Mouse (Mus musculus) testis, postnatal 10 days (tissue): ENCODE data around the gene Gimap8.
"Not testable (repeated sequence)": the region's sequence is repeated elsewhere in the genome, so short reads cannot be mapped to it uniquely, and the experiment has no call there.

Experiments
- DNase-seq: peaks from one replicate; pipeline ENCODE4 v3.0.0; 2021; ENCODE audit warnings: low spot score

Gene Gimap8

DNA sequence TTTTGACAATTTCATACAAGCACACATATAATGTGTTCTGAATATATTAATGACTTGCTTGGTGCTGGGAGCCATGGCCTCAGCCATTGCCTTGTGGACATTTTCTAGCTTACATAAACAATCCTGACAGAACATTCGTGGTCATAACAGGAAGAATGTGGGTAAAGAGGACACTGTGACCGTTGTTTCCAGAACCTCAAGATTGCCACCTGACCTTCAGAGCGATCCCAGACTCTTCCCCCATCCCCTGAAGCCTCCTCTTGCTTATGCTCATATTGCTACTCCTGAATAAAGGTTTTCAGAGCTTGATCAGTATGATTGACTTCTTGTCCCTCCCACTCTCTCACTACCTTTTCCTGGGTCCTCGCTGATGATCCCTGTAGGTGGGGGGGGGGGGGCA, 31.4 kb downstream of the Gimap8 start:
- DNase-seq = no peak

DNA sequence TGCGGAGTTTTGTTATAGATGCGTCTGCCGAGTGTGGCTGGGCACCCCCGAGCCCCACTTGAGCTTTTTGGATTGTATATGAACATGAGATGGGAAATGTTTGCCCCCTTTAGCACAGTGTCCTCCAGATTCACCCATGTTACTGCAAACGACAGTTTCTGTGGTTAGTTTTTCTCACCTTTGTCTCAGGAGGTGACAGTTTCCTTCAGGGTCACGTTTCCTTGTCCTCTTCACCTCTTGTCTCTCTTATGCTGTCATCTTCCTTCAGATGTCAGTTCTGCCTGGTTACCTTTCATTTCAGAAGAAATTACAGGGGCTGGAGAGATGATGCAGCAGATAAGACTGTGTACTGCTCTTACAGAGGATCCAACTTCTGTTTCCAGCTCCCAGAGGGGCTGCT, 32.7 kb downstream of the Gimap8 start:
- DNase-seq = no peak

- no peak for DNase-seq
These were observed 33.4 kb downstream of the Gimap8 start for GRCm38 (mm10) chr6:48680421-48680820.

- DNase-seq = no peak
These were observed 34.5 kb downstream of the Gimap8 start for GRCm38 (mm10) chr6:48681472-48682090.

GRCm38 (mm10) chr6:48682271-48682670, 35.2 kb downstream of the Gimap8 start:
- DNase-seq = no peak

GRCm38 (mm10) chr6:48683263-48683821, 36.3 kb downstream of the Gimap8 start:
- not testable (repeated sequence) for DNase-seq

DNA sequence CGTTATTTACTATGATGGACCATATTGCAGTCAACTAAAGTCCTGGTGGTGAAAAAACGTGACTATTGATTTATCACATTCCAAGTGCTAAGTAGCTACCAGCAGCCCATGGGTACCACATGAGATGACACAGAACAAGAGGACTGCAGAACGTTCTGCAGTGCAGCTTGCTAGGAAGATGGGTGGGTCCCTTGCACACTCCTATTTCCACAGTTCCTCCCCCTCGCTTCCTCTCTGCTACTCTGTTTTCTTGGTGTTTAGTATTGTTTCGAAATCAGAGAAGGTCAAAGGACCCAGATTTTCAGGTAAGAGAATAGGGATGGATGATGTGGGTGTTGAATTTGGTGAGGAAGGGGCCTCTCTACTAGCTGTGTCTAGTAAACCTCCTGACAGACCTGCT, 37.3 kb downstream of the Gimap8 start, which contains the start of gene Gimap4:
TSS of gene Gimap4 (plus strand) at position 231 of the 400 bp plus-strand sequence.
- no peak for DNase-seq

DNA sequence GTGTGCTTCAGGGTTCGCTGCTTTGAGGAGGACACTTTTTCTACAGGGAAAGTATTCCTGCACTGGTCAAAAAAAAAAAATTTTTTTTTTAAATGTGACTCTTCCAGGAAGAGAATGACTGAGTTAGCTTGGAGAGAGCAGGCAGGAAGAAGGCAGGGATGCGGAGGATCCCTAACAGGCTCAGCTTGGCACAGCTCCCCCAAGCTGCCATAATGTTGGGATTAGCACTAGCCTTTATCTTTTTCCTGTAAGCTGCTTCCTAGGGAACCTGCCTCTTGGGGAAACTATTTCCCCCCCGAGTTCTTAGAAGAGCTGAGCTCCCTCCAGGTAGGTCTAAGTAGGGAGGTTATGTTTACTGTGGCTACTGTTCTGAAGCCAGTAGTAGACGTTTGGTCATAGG, 37.8 kb downstream of the Gimap8 start:
- DNase-seq = no peak

DNA sequence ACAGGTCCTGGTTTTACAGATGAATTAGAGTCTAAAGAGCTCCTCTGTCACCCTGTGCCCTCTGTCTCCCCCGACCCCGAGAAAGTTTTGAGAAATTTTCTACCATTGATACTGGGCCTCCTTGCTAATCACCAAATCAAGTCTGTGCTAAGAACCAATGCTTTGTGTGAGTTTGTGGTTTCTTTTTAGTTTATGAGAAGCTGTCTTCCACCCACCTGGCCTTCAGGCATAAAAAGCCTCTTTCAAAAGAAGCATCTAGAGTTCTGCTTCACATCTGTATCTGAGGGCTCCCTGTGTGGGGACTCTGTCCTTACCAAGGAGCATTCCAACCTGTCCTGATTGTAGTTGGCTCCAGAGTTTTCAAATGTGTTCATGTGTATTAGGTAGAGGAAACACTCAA, 38.2 kb downstream of the Gimap8 start:
- DNase-seq = no peak

GRCm38 (mm10) chr6:48685694-48686665, 38.9 kb downstream of the Gimap8 start:
- no peak for DNase-seq

DNA sequence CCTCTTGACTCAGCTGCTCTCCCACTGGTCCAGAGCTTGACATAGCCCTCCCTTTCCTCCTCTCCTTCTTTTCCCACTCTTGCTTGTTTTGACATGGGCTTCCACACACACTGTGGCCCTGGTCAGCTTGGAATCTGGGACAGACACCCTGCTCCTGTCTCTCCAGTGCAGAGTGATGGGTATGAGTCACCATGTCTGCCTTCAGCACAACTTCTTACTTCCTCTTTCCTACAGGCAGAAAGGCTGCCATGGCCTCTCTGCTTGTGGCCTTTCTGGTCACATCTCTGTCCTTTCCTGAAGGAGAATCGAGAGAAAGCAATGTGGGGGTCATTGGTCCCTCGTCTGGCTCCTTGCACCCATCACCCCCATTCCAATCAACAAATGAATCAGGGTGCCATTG, 40.0 kb downstream of the Gimap8 start:
- DNase-seq = no peak

DNA sequence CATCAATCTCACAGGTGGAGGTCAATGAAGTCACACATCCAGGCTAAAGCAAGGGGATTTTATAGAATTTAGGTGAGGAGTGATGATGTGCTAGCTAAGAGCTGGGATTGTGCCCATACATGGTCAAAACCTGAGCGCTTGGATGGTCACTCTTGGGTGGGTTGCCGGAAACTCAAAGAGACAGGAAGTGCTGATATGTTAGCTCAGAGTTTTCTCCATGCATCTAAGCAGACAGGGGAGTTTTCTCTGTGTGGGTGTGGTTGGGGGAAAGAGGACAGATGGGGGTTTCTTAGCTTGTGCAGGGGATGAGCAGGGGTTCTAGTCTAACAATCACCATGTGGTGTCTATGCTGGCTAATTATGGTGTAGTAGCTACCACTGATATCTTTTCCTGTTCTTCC, 42.3 kb downstream of the Gimap8 start:
- DNase-seq = no peak

- DNase-seq = peak; percentile 23
These were observed 45.9 kb downstream of the Gimap8 start for GRCm38 (mm10) chr6:48692962-48693361.

- peak; percentile 15 for DNase-seq
These were observed 50.0 kb downstream of the Gimap8 start for GRCm38 (mm10) chr6:48696830-48697554.

DNA sequence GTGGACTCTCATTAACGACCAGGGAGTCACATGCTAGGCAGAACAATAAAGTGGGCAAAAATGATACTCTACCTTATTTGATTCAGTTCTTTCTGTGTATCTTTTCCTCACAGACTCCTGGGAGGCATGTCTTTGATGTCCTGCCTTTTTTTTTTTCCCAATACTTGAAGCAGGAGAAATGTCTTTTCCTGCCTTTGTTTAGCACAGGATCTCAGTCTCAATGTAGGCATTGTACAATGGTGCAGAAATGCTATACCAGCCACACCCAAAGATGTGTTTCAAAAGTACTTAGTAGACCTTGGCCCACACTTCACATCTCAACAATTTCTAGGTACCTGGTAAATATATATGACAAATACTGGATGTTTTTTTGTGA, 50.5 kb downstream of the Gimap8 start:
- DNase-seq = no peak

DNA sequence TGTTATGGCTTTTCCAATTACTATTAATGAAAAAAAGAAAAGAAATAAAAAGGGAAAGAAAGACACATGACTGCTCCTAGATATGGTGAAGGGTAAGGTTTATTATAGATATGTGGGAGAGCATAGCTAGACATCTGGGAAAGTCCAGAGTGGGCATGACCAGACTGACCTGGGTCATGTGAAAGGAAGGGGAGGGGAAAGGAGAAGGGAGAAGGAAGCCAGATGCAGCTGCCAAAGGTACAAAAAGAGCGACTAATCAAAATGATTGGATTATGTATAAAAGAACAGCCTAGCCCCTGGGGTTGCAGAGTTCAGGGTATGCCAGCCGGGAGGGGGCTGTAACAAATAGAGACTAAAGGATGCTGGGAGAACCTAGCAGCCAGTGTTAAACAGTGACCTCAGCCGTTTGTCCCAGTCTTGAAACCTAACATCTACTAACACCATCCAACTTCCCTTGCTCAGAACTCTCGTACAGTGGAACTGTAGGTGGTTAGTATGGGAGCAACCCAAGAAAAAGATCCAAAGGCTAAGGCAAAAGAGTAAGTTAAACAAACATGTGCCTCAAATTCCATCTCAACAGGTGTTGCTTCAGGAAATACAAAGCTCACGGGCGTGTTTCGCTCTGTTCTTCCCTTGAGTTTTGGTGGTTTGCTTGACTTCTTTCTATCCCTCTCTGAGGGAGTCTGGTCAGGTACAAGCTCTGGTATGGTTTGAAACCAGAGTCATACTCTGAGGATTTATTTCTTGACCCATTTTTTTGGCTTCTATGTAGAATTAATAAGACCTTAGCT, 51.2 kb downstream of the Gimap8 start:
- no peak for DNase-seq

GRCm38 (mm10) chr6:48698888-48699287, 51.9 kb downstream of the Gimap8 start:
- DNase-seq = peak; percentile 11

- DNase-seq = no peak
These were observed 53.4 kb downstream of the Gimap8 start for GRCm38 (mm10) chr6:48700251-48701075.

DNA sequence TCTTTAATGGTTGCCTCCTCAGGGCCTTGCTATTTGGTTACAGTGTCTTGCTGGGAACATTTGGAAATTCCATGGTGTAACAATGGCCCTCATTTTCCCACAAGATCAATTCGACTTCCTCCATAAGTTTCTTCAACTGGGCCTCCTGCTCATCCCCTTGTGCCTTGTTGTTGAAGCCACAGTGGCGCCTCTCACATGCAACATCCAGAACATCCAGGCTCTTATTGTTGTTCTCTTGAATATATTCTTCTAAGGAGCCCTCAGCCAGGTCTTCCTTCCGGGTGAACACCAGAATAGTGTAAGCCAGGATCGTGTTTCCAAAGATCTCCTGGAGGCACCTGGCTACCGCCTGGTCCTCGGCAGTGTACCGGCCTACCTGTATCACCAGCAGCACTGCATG, 55.1 kb downstream of the Gimap8 start:
- DNase-seq = no peak

DNA sequence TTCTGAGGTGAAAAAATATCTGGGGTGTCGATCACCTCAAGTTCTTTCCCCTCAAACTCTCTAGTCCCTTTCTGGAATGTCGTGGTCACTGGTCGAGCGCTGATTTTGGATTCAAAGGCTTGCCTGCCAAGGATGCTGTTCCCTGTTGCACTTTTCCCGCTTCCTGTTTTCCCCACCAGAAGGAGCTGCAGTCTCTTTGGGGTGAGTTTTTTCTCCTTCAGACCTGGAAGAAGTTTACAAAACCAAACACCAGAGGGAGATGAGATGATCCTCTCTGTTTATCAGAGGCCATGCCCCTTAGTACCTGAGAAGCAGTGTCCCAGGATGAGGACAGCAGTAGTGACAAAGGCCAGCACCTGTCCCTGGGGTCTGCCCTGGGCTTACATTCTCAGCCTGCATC, 55.6 kb downstream of the Gimap8 start:
- no peak for DNase-seq

GRCm38 (mm10) chr6:48704146-48704545, 57.1 kb downstream of the Gimap8 start:
- DNase-seq = no peak
